Mouse (Mus musculus) mesoderm, embryonic 11.5 days (tissue): ENCODE data around the gene Cfap57.
A peak's percentile ranks its signal among the peaks of the same experiment; 100 is the strongest.
"Not testable (repeated sequence)": the region's sequence is repeated elsewhere in the genome, so short reads cannot be mapped to it uniquely, and the experiment has no call there.

Experiments
- DNase-seq: peaks from one replicate; pipeline ENCODE4 v3.0.0-alpha.2; 2012; ENCODE audit warnings: low read depth, low spot score

Gene Cfap57

DNA sequence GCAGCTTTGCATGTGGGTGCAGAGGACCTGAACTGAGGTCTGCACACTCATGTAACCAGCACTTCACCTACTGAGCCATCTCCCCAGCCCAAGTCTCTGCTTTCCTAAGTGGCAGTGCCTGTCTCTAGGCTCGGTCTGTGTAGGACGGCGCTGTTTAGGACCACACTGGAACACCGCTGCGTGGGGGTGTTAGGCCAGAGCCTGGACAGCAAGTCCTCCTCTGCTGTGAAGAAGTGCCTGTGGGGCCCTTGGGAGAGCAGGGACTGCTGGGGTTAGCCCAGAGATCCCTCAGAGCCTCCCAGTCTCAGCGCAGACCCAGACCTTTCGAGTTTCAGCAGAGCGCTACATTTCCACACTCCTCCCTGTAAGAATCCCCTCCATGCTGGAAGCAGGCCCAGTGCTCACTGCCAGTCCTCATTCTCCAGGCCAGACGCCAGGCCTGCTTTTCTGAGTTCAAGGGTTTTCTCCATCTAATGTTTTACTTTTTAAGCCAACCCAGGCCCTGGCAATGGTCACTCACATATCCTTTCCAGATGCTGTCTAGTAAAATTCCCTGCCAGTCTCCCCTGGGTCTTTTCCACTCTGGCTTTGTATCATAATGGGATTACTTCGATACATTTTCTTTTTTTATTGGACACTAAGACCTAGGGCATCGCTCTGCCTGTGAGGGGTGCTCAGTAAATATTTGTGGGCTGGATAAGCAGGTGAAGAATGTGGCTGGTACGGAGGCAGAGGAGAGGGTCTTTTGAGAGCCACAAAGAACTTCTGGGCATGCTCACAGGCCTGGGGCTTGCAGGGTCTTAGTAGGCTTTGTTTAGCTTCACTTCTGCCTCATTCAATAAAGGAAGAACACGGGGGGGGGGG lies 56.3 kb downstream of the Cfap57 start:
- DNase-seq, result no peak

DNA sequence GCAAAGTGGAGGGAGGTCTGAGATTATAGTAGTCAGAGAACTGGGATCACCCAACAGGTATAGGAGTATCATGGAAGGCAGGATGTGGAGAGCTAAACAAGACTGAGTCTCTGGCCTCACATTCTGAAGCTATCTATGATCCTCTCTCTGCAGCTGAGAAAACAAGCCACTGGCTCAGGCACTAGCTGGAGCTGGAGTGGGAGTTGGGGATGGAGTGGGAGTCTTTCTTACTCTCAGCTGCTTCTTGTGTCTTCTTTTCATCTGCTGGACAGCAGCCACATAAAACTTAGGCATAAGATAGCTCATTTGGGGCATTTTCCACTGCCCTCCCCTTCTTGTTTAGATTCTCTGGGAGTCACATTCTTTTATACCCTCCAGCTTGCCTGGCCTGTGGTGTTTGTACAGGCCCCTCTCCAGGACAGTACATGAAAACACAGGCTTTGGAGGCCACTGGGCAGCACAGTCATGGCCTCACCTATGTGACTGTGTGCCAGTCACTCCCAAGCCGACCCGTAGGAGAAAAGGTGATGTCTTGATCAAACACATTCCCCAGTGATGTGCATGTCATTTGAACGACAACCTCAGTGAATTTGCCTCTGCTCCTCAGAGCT lies 67.4 kb downstream of the Cfap57 start:
- no peak for DNase-seq

DNA sequence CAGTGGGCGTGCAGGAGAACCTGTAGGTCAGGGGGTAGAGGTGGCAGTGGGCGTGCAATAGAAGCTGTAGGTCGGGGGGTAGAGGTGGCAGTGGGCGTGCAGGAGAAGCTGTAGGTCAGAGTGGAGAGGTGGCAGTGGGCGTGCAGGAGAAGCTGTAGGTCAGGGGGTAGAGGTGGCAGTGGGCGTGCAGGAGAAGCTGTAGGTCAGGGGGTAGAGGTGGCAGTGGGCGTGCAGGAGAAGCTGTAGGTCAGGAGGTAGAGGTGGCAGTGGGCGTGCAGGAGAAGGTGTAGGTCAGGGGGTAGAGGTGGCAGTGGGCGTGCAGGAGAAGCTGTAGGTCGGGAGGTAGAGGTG lies 72.5 kb downstream of the Cfap57 start:
- peak; percentile 76 for DNase-seq

DNA sequence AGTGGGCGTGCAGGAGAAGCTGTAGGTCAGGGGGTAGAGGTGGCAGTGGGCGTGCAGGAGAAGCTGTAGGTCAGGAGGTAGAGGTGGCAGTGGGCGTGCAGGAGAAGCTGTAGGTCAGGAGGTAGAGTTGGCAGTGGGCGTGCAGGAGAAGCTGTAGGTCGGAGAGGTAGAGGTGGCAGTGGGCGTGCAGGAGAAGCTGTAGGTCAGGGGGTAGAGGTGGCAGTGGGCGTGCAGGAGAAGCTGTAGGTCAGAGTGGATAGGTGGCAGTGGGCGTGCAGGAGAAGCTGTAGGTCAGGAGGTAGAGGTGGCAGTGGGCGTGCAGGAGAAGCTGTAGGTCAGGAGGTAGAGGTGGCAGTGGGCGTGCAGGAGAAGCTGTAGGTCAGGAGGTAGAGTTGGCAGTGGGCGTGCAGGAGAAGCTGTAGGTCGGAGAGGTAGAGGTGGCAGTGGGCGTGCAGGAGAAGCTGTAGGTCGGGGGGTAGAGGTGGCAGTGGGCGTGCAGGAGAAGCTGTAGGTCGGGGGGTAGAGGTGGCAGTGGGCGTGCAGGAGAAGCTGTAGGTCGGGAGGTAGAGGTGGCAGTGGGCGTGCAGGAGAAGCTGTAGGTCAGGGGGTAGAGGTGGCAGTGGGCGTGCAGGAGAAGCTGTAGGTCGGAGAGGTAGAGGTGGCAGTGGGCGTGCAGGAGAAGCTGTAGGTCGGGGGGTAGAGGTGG lies 73.0 kb downstream of the Cfap57 start:
- DNase-seq, result not testable (repeated sequence)

DNA sequence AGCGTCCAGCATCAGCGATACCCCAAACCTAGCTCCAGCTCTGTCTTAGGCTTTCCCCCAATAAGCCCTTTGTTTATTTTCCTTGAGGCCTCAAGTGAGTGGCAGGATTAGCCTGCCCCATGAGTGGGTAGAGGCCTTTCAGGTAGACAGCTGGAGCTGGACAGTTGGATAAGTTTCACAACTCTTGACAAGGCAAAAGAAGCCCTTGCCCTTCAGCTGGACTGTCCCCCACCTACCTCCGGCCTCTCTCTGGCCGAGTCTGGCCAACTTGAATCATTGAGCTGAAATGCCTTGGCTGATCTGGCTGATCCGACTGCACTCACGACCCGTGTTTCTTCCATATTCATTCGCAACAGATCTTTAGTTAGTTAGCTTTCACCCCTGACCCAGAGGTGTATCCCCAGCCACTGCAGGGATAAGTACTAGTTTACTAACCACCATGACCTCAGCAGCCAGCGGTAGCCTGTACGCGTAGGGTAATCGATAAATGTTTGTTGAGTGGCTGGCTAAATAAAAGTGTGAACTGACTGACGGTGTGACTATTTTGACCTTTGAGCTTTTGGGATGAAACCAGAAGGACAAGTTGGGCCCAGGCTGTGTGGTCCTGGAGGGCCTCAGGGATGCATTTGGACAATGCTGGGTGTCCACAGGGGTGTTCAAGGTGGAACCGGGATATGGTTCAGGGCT lies 76.0 kb downstream of the Cfap57 start:
- DNase-seq, result no peak

DNA sequence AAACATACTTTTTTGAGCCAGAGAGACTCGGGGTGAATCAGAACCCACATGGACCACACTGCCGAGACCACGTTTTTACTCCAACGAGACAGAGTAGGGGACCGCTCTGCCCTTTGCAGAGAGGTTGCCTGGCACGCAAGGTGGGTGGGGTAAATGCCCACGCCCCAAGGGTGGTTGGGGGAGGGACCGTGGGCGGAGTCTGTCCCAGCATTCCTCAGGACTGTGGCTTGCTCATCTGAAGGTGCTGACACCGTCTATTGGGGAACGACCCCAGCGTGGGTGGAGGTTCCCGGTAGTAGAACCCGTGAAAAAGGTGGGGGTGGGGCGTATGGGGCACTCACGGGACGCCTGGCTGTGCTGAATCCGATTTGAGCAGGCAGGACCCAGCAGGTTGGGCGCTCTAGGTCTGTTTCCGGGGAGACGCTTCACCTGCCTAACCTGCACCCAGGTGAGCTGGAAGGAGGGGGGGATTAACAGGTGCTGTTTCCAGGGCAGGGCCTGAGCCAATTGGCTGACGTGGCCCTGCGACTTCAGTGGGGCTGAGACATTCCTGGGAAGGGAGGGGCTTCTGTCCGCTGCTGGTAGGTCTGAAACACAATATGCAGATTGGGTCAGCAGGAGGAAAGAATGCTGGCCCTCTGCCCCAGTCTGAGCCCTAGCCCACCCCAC lies 76.9 kb downstream of the Cfap57 start, which contains the start of gene Tmem125:
Gene Tmem125, minus strand, starts transcription at position 453 of the 669 bp plus-strand sequence.
- DNase-seq, result peak; percentile 33

DNA sequence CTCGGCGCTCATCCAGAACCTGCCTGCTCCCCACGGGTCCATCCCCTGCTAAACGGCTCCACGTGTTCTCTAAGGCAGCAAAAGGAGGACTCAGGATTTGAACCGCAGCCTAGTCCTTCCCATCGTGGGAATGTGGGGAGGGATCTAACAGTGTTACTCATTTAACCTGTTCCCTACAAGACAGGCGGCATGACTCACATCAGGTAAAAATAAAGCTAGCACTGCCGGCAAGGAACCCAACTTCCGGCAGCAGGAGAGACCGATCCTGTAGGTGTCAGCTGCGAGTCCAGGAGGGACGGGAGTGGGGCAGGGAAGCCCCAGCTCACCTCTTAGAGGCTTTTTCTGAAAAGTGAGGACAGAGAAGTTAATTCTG lies 77.4 kb downstream of the Cfap57 start:
- no peak for DNase-seq

DNA sequence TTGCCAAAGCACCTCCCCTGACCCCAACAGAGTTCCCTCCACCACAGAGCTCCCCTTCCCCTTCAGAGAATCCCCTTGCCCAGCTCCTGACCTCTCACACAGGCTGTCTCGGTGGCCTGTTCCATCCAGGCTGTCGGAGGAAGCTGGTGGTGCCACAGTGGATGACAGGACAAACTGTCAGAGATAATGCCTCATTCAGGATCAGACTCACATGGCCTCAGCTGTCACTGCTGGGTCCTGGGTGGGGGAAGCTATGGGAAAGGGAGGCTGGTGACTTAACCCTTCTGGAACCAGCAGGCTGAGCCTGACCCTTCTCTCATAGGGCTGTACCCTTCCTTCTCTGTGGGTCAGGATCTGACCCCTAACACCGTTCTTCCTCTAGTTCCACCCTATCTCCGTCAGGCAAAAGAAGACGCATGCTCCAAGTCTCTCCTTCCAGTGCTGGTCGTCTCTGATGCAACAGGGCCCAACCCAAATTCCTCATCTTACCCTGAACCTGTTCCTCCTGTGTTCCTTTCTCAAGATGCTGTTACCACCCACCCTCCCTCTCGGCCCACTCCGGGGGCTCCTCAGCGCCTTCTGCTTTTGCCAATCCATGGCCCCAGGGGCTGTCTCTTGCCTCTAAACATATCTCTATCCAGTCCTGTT lies 77.9 kb downstream of the Cfap57 start:
- no peak for DNase-seq

DNA sequence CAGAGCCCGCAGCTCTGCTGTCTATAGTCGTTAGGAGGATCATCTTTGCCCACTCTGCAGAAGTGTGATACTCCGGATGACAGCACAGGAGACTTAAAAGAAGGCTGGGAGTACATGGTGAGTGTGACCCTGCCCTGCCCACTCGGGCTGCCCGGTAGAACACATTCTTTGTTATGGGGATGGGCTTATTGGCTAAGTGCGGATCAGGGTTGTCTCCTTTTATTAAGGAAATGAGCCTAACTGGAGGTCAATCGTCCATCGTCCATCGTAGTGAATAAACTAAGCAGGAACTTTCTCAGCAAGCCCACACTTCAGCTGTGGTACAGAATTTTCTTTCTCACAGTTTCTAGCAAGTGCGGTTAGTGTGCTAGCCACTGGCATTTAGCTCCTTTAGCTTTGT lies 80.7 kb downstream of the Cfap57 start:
- DNase-seq, result no peak

DNA sequence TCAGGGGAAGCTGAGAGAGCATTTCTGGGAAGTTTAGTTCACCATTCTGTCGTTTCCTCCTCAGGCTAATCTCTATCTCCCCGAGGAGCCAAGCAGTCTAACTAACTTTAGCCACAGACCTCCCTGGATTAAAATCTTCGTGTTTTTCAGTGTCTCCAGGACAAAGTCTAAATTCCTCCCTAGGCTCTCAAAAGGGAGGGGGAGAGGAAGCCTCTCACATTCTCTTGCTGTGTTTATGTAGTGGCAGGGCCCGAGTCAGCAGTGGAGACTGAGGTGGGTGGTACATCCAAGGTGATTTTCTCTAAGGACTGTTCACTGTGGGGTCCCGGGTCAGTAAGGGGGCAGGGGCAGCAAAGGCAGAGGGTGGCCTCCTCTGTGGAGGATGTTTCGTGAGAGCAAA lies 82.8 kb downstream of the Cfap57 start:
- no peak for DNase-seq

DNA sequence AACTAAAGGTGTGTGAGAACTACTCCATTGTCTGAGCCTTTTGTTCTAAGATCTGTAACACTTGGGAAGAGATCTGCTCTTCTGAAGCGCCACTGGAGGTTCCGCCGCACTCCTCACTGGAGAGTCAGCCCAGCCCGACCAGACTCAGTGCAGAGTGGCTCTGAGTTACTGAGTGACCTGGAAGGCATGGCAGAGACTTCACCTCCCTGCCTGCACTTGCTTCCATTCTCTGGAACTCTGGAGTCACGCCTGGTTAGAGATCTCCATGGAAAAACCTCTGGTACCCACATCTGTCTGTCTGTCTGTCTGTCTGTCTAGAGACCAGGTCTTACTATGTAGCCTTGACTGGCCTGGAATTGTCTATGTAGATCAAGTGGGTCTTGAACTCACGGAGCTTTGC lies 85.0 kb downstream of the Cfap57 start:
- DNase-seq, result no peak

DNA sequence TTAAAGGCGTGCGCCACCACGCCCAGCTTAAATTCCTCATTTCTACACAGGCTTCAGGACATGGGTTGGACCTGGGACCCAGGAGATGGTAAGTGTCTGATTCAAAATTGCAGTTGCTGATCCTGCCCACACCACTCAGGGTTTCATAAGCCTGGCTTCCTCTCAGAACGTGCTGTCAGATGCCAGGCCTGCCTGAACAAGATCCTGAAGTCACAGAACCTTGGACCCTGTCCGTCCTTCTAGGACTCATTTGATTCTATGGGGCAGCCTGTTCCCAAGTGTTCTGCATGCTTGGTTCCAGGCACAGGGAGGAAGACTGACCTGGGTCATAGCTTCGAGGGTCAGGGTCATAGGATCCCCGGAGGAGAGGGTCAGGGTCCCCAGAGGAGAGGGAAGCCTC lies 87.0 kb downstream of the Cfap57 start:
- DNase-seq, result no peak

DNA sequence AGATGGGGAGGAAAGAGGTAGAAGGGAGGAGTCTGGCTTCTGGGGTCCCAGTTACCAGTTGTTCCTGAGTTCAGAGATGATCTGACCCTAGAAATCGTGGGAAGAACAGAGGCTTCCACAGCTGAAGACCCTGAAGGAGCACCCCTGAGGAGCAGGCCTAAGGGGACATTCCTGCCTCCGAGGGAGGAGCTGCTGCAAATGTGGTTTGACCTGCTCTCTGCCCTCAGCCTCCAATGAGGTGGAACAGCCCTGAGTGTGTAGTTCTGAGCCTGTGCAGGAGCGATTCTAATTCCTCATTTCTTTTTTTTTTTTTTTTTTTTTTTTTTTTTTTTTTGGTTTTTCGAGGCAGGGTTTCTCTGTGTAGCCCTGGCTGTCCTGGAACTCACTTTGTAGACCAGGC lies 87.4 kb downstream of the Cfap57 start:
- no peak for DNase-seq

DNA sequence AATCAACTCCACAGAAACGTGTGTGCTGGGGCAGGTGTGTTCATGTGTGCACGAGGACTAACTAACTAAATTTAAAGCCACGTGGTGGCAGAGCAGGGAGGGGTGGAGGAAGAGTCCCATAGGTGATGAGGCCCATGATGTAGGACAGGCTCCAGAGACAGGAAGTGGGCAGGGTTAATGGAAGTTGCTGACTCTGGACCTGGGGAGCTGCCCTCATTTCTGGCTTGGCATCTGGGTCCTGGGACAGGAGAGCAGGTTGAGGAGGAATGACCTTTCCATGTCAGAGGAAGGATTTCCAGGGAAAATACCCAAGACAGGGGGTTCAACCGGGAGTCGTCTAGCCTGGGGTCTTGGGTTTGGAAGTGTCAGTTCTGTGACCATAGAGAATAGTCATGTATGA lies 87.9 kb downstream of the Cfap57 start:
- no peak for DNase-seq

DNA sequence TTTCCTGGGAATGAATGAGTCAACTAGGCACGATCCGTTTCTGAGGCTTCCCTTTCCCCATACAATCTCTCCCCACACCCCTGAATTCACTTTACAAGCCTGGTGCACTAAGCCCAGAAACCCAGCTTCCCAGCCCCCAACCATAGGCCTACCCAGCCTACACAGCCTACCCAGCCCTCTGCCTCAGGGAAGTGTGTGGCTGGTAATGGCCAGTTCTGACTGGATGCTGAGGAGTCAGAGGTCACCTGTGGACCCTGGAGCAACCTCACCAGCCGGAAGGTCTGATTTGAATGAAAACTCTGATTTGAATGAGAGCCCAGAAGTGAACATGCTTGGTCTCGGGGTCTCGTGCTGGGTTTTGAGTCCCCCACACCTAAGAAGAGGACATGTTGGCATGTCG lies 92.9 kb downstream of the Cfap57 start:
- DNase-seq, result no peak

DNA sequence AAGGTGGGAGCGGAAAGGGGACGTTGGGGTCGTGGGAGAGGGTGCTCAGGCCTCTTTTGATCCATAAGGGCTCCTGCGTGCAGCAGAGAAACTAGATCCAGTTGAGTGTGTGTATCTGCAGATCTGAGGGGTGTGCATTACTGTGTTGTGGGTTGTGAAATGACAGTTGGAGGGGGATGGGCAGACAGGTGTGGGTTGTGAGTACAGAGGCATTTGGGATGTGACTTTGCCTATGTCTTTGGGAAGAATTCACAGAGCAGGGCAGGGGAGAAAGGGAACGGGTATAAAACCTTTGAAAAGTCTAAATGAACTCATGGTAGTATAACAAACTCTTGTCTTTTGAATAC lies 93.3 kb downstream of the Cfap57 start:
- no peak for DNase-seq

DNA sequence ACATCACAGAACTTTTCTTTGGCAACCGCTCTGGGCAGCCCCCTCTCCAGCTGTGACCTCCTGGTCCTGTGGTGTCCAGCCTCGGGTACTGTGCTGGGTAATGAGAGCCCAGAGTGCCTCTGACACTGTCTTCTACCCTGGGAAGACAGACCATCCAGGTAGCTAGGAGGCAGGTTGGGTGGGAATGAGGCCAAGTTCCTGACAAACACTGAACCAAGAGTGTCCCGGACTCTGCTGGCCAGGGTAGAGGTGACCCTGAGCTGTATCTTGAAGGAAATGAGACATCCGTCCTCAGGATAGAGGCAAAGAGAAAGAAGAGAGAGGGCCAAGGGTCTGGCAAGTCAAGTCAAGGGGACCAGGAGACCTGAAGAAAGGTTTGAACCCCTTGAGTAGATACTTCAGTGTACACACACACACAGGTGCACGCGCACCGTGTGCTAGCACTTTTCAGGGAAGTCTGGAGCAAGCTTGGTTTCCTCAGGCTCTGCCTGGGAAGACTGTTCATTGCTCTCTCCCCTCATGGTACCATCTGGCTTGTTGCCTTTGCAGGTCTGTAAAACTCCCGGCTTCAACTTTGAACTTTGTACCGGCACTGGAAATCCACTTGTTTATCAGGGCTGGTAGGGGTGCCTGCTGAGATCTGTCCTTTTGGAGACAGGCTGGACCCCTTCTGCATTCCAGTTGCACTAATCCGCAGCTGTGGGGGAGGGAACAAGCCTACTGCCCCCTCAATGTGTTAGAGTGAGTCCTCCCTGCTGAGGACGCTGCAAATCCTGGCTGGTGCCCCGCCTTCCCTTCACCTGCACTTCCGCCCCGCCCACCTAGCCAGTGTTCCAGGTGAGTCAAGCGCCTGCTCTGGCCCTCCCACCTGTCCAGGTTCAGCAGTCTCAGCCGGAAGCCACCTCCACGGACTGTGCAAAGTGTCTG lies 93.9 kb downstream of the Cfap57 start, which contains the start of gene 2610528J11Rik:
Gene 2610528J11Rik, plus strand, starts transcription at position 592 of the 927 bp plus-strand sequence.
- no peak for DNase-seq

DNA sequence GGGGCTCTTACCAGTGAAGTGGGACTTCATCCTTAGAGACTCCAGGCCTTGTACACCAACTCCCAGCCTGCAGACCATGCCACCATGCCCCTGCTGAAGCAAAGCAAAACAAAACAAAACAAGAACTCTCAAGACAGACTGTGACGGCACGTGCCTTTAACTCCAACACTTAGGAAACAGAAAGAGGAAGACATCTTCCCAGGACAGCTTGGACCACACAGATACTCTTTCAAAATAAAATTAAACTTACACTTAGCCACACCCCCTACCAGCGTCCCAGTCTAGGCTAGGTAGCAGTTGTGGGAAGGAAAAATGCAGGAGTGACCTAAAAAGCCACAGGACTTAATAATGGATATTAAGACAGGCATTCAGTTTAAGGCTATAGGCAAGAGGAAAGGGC lies 94.8 kb downstream of the Cfap57 start:
- no peak for DNase-seq

DNA sequence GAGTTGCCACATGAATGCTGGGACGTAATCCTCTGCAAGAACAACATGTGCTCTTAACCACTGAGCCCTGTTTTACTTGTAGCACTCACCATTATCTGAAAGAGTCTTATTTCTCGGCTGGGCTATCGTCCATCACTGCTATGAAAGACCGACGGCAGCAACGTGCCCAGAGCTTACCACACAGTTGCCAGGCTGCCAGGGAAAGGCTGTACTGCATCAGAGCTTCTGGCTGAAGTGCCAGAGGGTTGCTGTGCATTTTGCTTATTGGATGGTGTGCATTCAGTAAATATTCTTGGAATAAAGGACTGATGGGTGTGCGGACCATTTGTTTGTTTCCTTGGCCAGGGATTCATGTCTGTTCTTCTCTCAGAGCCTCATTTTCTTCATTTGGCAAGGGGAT lies 96.6 kb downstream of the Cfap57 start:
- no peak for DNase-seq

DNA sequence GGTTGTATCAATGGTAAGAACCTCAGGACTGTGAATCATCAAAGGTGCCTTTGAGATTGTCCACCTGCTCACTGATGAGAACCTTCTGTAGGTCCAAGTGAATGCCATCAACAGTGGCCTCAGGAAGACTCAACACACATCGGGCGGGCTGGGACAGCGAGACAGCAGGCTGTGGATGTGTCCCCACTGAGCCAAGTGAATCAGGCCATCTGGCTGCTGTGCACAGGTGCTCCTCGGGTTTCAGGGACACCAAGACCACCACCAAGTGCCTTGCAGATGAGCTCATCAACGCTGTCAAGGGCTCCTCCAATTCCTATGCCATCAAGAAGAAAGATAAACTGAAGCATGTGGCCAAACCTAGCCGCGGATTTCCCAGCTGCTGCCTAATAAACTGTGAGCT lies 98.3 kb downstream of the Cfap57 start:
- no peak for DNase-seq
